Mouse (Mus musculus) small intestine, adult 2 months (tissue): ENCODE results near the gene Rasgef1b.

Experiments
- CTCF ChIP-seq: fragments of 200-500 bp; IDR thresholded peaks from 2 replicates; pipeline ENCODE4 v1.5.1; 2012; ENCODE audit warnings: low read depth, mild to moderate bottlenecking, control low read depth, inconsistent platforms, low read length, moderate library complexity, mixed read lengths; ENCODE audit not compliant: insufficient replicate concordance, insufficient read length; ENCODE audit errors: extremely low read depth
- POLR2A ChIP-seq: fragments of 200-500 bp; IDR thresholded peaks from 2 replicates; pipeline ENCODE4 v1.6.1; 2012; ENCODE audit warnings: low read depth, mild to moderate bottlenecking, control low read depth, inconsistent platforms, low read length, moderate library complexity

DNA sequence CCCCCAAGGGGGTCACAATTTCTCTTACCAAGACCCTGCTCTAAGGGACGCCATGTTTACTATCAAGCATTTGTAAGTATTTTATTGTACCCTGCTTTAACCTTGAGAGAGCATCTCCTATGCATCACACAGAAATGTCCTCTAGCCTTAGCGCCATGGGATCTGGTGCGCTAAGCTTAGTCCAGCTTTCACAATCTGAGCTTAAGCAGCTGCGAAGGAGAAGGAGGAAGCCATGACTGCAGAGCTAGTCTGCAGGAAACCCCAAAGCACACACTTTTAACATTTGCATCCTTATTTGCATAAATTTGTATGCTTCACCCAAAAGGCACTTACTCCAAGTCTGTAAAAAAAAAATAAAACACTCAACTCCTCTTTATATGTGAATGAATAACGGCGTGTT is 354.4 kb downstream of the Rasgef1b start:
- TF ChIP-seq POLR2A (no peak), CTCF (no peak)
